Mouse (Mus musculus) C2C12 (cell line): ENCODE measurements around the gene Gli1. TPM values are rescaled to one million over a fixed set of nuclear protein-coding genes. Genes with fewer than 3 reads are reported as not detected.

Experiments
- H3K27me3 ChIP-seq: one replicate; pipeline ENCODE4 v1.6.1; 2011; ENCODE audit not compliant: control insufficient read depth, insufficient read depth, insufficient read length
- H3K36me3 ChIP-seq: one replicate; pipeline ENCODE4 v1.6.1; 2011; ENCODE audit not compliant: control insufficient read depth, insufficient read depth
- H3K4me3 ChIP-seq: one replicate; pipeline ENCODE4 v1.5.1; 2011; ENCODE audit warnings: mild to moderate bottlenecking, control low read depth; ENCODE audit not compliant: poor library complexity, insufficient read depth, severe bottlenecking
- H3K79me2 ChIP-seq: one replicate; pipeline ENCODE4 v1.6.1; 2011; ENCODE audit not compliant: control insufficient read depth, insufficient read depth
- H3K79me3 ChIP-seq: one replicate; pipeline ENCODE4 v1.6.1; 2011; ENCODE audit warnings: low read depth, control low read depth
- H3ac ChIP-seq: one replicate; pipeline ENCODE3; 2011; ENCODE audit warnings: low read depth; ENCODE audit not compliant: control insufficient read depth, insufficient read length
- CEBPB ChIP-seq: IDR thresholded peaks from one replicate; pipeline ENCODE4 v1.6.1; 2011; ENCODE audit warnings: low read depth, mild to moderate bottlenecking, control low read depth, moderate library complexity
- CTCF ChIP-seq: IDR thresholded peaks from one replicate; pipeline ENCODE4 v1.5.1; 2011; ENCODE audit not compliant: control insufficient read depth, insufficient read depth, insufficient read length
- FOSL1 ChIP-seq: IDR thresholded peaks from one replicate; pipeline ENCODE4 v1.8.0; 2011; ENCODE audit warnings: mild to moderate bottlenecking, low read length; ENCODE audit not compliant: poor library complexity, insufficient read depth, severe bottlenecking
- MAX ChIP-seq: IDR thresholded peaks from one replicate; pipeline ENCODE4 v1.6.1; 2011; ENCODE audit warnings: mild to moderate bottlenecking, control low read depth
- MYOD1 ChIP-seq: IDR thresholded peaks from one replicate; pipeline ENCODE4 v1.6.1; 2011; ENCODE audit warnings: low read depth; ENCODE audit not compliant: control insufficient read depth, insufficient read length
- MYOG ChIP-seq: IDR thresholded peaks from one replicate; pipeline ENCODE4 v1.6.1; 2011; ENCODE audit not compliant: control insufficient read depth, insufficient read length; ENCODE audit errors: extremely low read depth
- USF1 ChIP-seq: IDR thresholded peaks from one replicate; pipeline ENCODE4 v1.6.1; 2011; ENCODE audit warnings: low read depth, mild to moderate bottlenecking, control low read depth, moderate library complexity
- polyA plus RNA-seq: library from polyadenylated mRNA; unstranded; fragments of >200 nt; fragmentation: generic; extraction: Trizol; gene quantifications from one replicate; pipeline ENCODE4 v1.2.1, GENCODE M21; 2012; ENCODE audit warnings: missing spikeins

Gli1 gene
- polyA plus RNA-seq, 1 experiment = 1.6 TPM

GRCm38 (mm10) chr10:127360714-127361113, 18.9 kb upstream of the Gli1 start:
- no peaks in the 10 kb centered on the region for H3K79me3 ChIP-seq
- no peaks in the 10 kb centered on the region for H3K79me2 ChIP-seq
- H3ac ChIP-seq = no peak overlapping the region
- peaks cover 25% of the 10 kb centered on the region for H3K27me3 ChIP-seq
- no peak overlapping the region for H3K4me3 ChIP-seq
- no peak for TF ChIP-seq USF1
- no peak for TF ChIP-seq MYOD1
- TF ChIP-seq CEBPB = no peak
- TF ChIP-seq MAX = no peak
- TF ChIP-seq MYOG = no peak
- no peak for TF ChIP-seq CTCF
- no peak for TF ChIP-seq FOSL1
- H3K36me3 ChIP-seq = no peaks in the 10 kb centered on the region

GRCm38 (mm10) chr10:127355336-127355735, 13.6 kb upstream of the Gli1 start:
- H3K79me2 ChIP-seq = no peaks in the 10 kb centered on the region
- H3K36me3 ChIP-seq = no peaks in the 10 kb centered on the region
- peaks cover 31% of the 10 kb centered on the region for H3K27me3 ChIP-seq
- H3ac ChIP-seq = no peak overlapping the region
- no peak overlapping the region for H3K4me3 ChIP-seq
- no peak for TF ChIP-seq MAX
- TF ChIP-seq FOSL1 = no peak
- H3K79me3 ChIP-seq = no peaks in the 10 kb centered on the region

- TF ChIP-seq CTCF (peak; percentile 24), MAX (no peak)
- Histone ChIP-seq H3ac (no peak within 1 kb of the TSS), H3K79me2 (no peaks in the 10 kb centered on the region), H3K79me3 (no peaks in the 10 kb centered on the region), H3K36me3 (no peaks in the 10 kb centered on the region), H3K27me3 (peaks cover 31% of the 10 kb centered on the region), H3K4me3 (no peak within 1 kb of the TSS)
Observed at GRCm38 (mm10) chr10:127353909-127354895, 12.4 kb upstream of the Gli1 start, which contains the start of gene Inhbe. Gene Inhbe (minus strand): TSS chr10:127354411.

DNA sequence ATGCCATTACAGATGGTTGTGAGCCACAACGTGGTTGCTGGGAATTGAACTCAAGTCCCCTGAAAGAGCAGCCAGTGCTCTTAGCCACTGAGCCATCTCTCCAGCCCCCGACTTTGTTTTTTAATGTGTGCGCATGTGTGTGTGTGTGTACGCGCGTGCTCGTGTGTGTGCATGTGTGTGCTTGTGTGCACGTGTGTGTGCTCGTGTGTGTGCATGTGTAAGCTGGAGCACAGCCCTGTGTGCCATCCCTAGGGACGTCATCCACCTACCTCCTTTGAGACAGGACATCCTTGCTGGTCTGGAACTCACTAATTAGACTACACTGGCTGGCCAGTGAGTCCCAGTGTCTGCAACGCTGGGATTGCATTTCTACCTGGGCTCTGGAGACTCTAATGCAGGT, 11.0 kb upstream of the Gli1 start:
- Histone ChIP-seq H3K79me3 (no peaks in the 10 kb centered on the region), H3K4me3 (no peak overlapping the region), H3K27me3 (peaks cover 27% of the 10 kb centered on the region), H3K36me3 (no peaks in the 10 kb centered on the region), H3K79me2 (no peaks in the 10 kb centered on the region), H3ac (no peak overlapping the region)
- TF ChIP-seq MYOG = no peak
- no peak for TF ChIP-seq CEBPB
- no peak for TF ChIP-seq FOSL1
- no peak for TF ChIP-seq CTCF
- TF ChIP-seq MYOD1 = no peak
- no peak for TF ChIP-seq USF1

- Histone ChIP-seq H3K27me3 (peaks cover 21% of the 10 kb centered on the region), H3K36me3 (no peaks in the 10 kb centered on the region), H3K79me3 (no peaks in the 10 kb centered on the region), H3K79me2 (no peaks in the 10 kb centered on the region), H3ac (no peak overlapping the region), H3K4me3 (no peak overlapping the region)
- TF ChIP-seq MAX (no peak), USF1 (no peak), CEBPB (no peak), CTCF (no peak), FOSL1 (no peak), MYOD1 (no peak), MYOG (no peak)
Observed at GRCm38 (mm10) chr10:127352187-127352586, 10.4 kb upstream of the Gli1 start.

DNA sequence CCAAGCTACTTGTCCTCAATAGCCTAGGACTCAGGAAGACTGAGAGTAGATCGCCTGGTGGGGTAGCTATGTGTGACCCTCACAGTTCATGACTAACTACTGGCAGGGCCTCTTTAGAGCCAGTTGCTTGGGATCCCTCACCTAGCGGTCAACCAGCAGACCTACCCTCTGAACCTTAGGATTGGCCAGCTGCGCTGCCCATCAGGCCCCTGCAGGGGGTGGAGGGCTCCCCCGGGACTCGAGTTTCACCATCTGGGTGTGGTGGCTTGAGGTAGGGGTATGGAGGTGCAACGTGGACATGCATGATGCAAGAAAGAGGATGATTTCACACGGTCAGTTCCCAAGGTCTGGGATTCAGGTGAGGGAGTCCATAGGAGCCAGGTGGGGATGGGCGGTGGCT, 9.9 kb upstream of the Gli1 start:
- Histone ChIP-seq H3K79me3 (no peaks in the 10 kb centered on the region), H3K4me3 (no peak overlapping the region), H3K36me3 (no peaks in the 10 kb centered on the region), H3K79me2 (no peaks in the 10 kb centered on the region), H3K27me3 (peaks cover 16% of the 10 kb centered on the region), H3ac (no peak overlapping the region)
- TF ChIP-seq CEBPB = no peak
- no peak for TF ChIP-seq MYOD1
- no peak for TF ChIP-seq MAX
- TF ChIP-seq MYOG = no peak
- TF ChIP-seq CTCF = no peak
- TF ChIP-seq USF1 = no peak
- no peak for TF ChIP-seq FOSL1
